Mouse (Mus musculus): Measurements from ENCODE around the gene Gm9736. TPM values are rescaled to one million over a fixed set of nuclear protein-coding genes. Genes with fewer than 3 reads are reported as not detected.
"Not testable (repeated sequence)": the region's sequence is repeated elsewhere in the genome, so short reads cannot be mapped to it uniquely, and the experiment has no call there.

The Gm9736 gene
- polyA plus RNA-seq, 1 experiment from 2014 or later: not detected

- in situ Hi-C loops (cut with MboI; ENCODE audit: low pct_unique_long_range_greater_than_20kb): no loop called here
- ATAC-seq: no peak
- POLR2A ChIA-PET: no interaction called here
- DNase-seq (ENCODE audit: low read depth, low spot score): no peak
- TF ChIP-seq CTCF (IDR thresholded peaks at IDR 0.05): no peak
- CTCF ChIA-PET: no interaction called here
- peaks cover 4% of the 10 kb centered on the region for H3K27me3 ChIP-seq
These were observed 18.6 kb upstream of the Gm9736 start for GRCm38 (mm10) chr10:77769727-77770126.

GRCm38 (mm10) chr10:77759582-77759981, 8.4 kb upstream of the Gm9736 start, which contains the start of gene Gm3233:
TSS of gene Gm3233 (minus strand) at chr10:77759682.
- DNase-seq (ENCODE audit: low read depth, low spot score); CTCF ChIA-PET; in situ Hi-C loops (cut with MboI; ENCODE audit: low pct_unique_long_range_greater_than_20kb); POLR2A ChIA-PET; ATAC-seq; H3K27me3 ChIP-seq: not testable (repeated sequence)

GRCm38 (mm10) chr10:77753448-77753847, 2.3 kb upstream of the Gm9736 start:
- no peak for TF ChIP-seq CTCF (IDR thresholded peaks at IDR 0.05)
- peaks cover 5% of the 10 kb centered on the region for H3K27me3 ChIP-seq
- in situ Hi-C loops (cut with MboI; ENCODE audit: low pct_unique_long_range_greater_than_20kb): no loop called here
- ChIA-PET CTCF (no interaction called here), POLR2A (interaction anchor here (0.7 kb wide), 1 partner anchor 163 kb away, joined by 5 read pairs; no protein-coding TSS in a partner anchor)
- no peak for DNase-seq (ENCODE audit: low read depth, low spot score)
- ATAC-seq: no peak

GRCm38 (mm10) chr10:77752312-77752711, 1.2 kb upstream of the Gm9736 start:
- in situ Hi-C loops (cut with MboI; ENCODE audit: low pct_unique_long_range_greater_than_20kb); POLR2A ChIA-PET; CTCF ChIA-PET; DNase-seq (ENCODE audit: low read depth, low spot score); ATAC-seq; H3K27me3 ChIP-seq: not testable (repeated sequence)

- CTCF ChIA-PET; ATAC-seq; DNase-seq (ENCODE audit: low read depth, low spot score); in situ Hi-C loops (cut with MboI; ENCODE audit: low pct_unique_long_range_greater_than_20kb); POLR2A ChIA-PET; H3K27me3 ChIP-seq: not testable (repeated sequence)
These were observed 468 bp downstream of the Gm9736 start for GRCm38 (mm10) chr10:77750686-77751085.

- CTCF ChIA-PET; in situ Hi-C loops (cut with MboI; ENCODE audit: low pct_unique_long_range_greater_than_20kb); POLR2A ChIA-PET; ATAC-seq; DNase-seq (ENCODE audit: low read depth, low spot score): not testable (repeated sequence)
- H3K27me3 ChIP-seq: peaks cover 26% of the 10 kb centered on the region
These were observed 9.0 kb downstream of the Gm9736 start, which contains the start of gene Gm18596 for GRCm38 (mm10) chr10:77741924-77742688. TSS of gene Gm18596 (minus strand) at chr10:77742638.

- ATAC-seq: no peak
- POLR2A ChIA-PET: no interaction called here
- CTCF ChIA-PET: interaction anchor here (1.2 kb wide), 1 partner anchor 14 kb away, joined by 3 read pairs; no protein-coding TSS in a partner anchor
- no peak for DNase-seq (ENCODE audit: low read depth, low spot score)
- no peak for TF ChIP-seq CTCF (IDR thresholded peaks at IDR 0.05)
- in situ Hi-C loops (cut with MboI; ENCODE audit: low pct_unique_long_range_greater_than_20kb): no loop called here
- peaks cover 28% of the 10 kb centered on the region for H3K27me3 ChIP-seq
These were observed 12.2 kb downstream of the Gm9736 start for GRCm38 (mm10) chr10:77738929-77739328.

- POLR2A ChIA-PET: no interaction called here
- no peak for TF ChIP-seq CTCF (IDR thresholded peaks at IDR 0.05)
- peaks cover 18% of the 10 kb centered on the region for H3K27me3 ChIP-seq
- no peak for DNase-seq (ENCODE audit: low read depth, low spot score)
- no peak for ATAC-seq
- CTCF ChIA-PET: interaction anchor here (1.2 kb wide), 1 partner anchor 9 kb away, joined by 3 read pairs; no protein-coding TSS in a partner anchor
- in situ Hi-C loops (cut with MboI; ENCODE audit: low pct_unique_long_range_greater_than_20kb): no loop called here
These were observed 15.2 kb downstream of the Gm9736 start for GRCm38 (mm10) chr10:77735928-77736327.

GRCm38 (mm10) chr10:77729241-77729640, 21.9 kb downstream of the Gm9736 start:
- POLR2A ChIA-PET: no interaction called here
- CTCF ChIA-PET: no interaction called here
- TF ChIP-seq CTCF (IDR thresholded peaks at IDR 0.05): peak; percentile 45
- peaks cover 31% of the 10 kb centered on the region for H3K27me3 ChIP-seq
- no peak for DNase-seq (ENCODE audit: low read depth, low spot score)
- ATAC-seq: no peak
- in situ Hi-C loops (cut with MboI; ENCODE audit: low pct_unique_long_range_greater_than_20kb): no loop called here

- DNase-seq (ENCODE audit: low read depth, low spot score) (no peak), ATAC-seq (no peak)
- CTCF ChIA-PET: no interaction called here
- in situ Hi-C loops (cut with MboI; ENCODE audit: low pct_unique_long_range_greater_than_20kb): no loop called here
- H3K27me3 ChIP-seq: peaks cover 31% of the 10 kb centered on the region
- POLR2A ChIA-PET: no interaction called here
- peak; percentile 42 for TF ChIP-seq CTCF (IDR thresholded peaks at IDR 0.05)
These were observed 22.9 kb downstream of the Gm9736 start for GRCm38 (mm10) chr10:77728280-77728679.

- in situ Hi-C loops (cut with MboI; ENCODE audit: low pct_unique_long_range_greater_than_20kb): no loop called here
- POLR2A ChIA-PET: no interaction called here
- DNase-seq (ENCODE audit: low read depth, low spot score) (no peak), ATAC-seq (no peak)
- TF ChIP-seq CTCF (IDR thresholded peaks at IDR 0.05): no peak
- peaks cover 41% of the 10 kb centered on the region for H3K27me3 ChIP-seq
- CTCF ChIA-PET: no interaction called here
These were observed 25.0 kb downstream of the Gm9736 start, which contains the start of gene Gm10100 for GRCm38 (mm10) chr10:77726186-77726585. TSS of gene Gm10100 (plus strand) at chr10:77726486.
